Mouse (Mus musculus) forebrain, postnatal 0 days (tissue): Measurements from ENCODE around the gene Crabp1. TPM values are rescaled to one million over a fixed set of nuclear protein-coding genes. Genes with fewer than 3 reads are reported as not detected.

Experiments used
- ATAC-seq: fragments of 200-750 bp; cut with Nextera tagmentation; 2 replicates; pipeline ENCODE4 v1.8.0; 2017; ENCODE audit warnings: mild to moderate bottlenecking, moderate library complexity
- DNase-seq: peaks from one replicate; pipeline ENCODE4 v3.0.0-alpha.2; 2015
- H3K27ac ChIP-seq: fragments of 300-500 bp; sonication (generic); 2 replicates; pipeline ENCODE4 v1.5.1; 2014; ENCODE audit warnings: low read depth, mild to moderate bottlenecking, antibody characterized with exemption, low read length, moderate library complexity, mixed read lengths
- H3K27me3 ChIP-seq: fragments of 300-500 bp; sonication (generic); 2 replicates; pipeline ENCODE4 v1.6.1; 2014; ENCODE audit warnings: mild to moderate bottlenecking, low read length, mixed read lengths; ENCODE audit not compliant: insufficient read depth
- H3K36me3 ChIP-seq: fragments of 300-500 bp; sonication (generic); 2 replicates; pipeline ENCODE4 v1.6.1; 2014; ENCODE audit warnings: mild to moderate bottlenecking, moderate library complexity; ENCODE audit not compliant: insufficient read depth
- H3K4me1 ChIP-seq: fragments of 300-500 bp; sonication (generic); 2 replicates; pipeline ENCODE4 v1.6.1; 2014; ENCODE audit warnings: antibody characterized with exemption; ENCODE audit not compliant: insufficient read depth
- H3K4me2 ChIP-seq: fragments of 300-500 bp; sonication (generic); 2 replicates; pipeline ENCODE4 v1.6.1; 2014; ENCODE audit warnings: low read depth, mild to moderate bottlenecking, moderate library complexity
- H3K4me3 ChIP-seq: fragments of 300-500 bp; sonication (generic); 2 replicates; pipeline ENCODE4 v1.5.1; 2014; ENCODE audit warnings: low read depth, low read length, mixed read lengths
- H3K9ac ChIP-seq: fragments of 300-500 bp; sonication (generic); 2 replicates; pipeline ENCODE4 v1.6.1; 2014; ENCODE audit warnings: mild to moderate bottlenecking
- H3K9me3 ChIP-seq: fragments of 300-500 bp; sonication (generic); 2 replicates; pipeline ENCODE4 v1.6.1; 2016; ENCODE audit warnings: low read length
- CTCF ChIP-seq: sonication (generic); IDR thresholded peaks from 2 replicates; pipeline ENCODE4 v1.5.1; 2016; ENCODE audit warnings: antibody characterized with exemption, control low read depth, low read depth
- WGBS: fragments of 180-500 bp; shearing (Covaris S2); extraction: QIAGEN DNeasy Blood & Tissue Kit; methylation state at CpG from one replicate; pipeline ENCODE4 v1.1.7; 2014; 5-methylcytosine and 5-hydroxymethylcytosine counted together
- polyA plus RNA-seq: library from polyadenylated mRNA; unstranded; fragments of >200 nt; fragmentation: Nextera tagmentation; extraction: Ambion mirVana; gene quantifications from 2 replicates; pipeline ENCODE4 v1.2.1, GENCODE M21; 2015
- total RNA-seq: library from RNA; depleted of rRNA; stranded (reverse); fragments of >200 nt; gene quantifications from 2 replicates; pipeline ENCODE4 v1.2.3, GENCODE M21; 2014

The Crabp1 gene
- total and polyA plus RNA-seq, 2 experiments from 2014 or later: 28.4 to 110 TPM

DNA sequence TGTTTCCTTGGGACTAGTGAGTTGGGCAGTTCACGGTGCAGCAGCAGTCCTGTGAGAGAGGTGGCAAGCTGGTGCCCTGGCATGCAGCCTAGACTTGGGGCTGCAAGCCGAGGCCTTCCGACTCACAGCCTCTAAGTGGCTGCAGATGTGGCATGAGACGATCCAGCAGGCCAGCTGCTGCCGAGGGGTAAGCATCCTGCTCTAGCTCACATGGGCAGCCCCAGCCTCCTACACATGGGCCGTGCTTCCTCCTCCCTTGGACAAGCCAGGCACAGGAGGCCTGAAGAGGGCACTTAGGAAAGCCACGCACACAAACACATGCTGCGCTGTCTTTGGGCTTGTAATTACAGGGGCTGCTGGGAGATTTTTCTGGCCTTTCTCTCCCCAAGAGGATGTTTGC lies 23.2 kb downstream of the Crabp1 start:
- WGBS: 15% methylated on average over 8 of the region's 8 CpGs
- TF ChIP-seq CTCF: no peak
- peak; percentile 80 for ATAC-seq

GRCm38 (mm10) chr9:54790271-54790670 lies 25.7 kb downstream of the Crabp1 start:
- Histone ChIP-seq H3K27me3 (no peaks in the 10 kb centered on the region), H3K4me2 (no peak overlapping the region), H3K27ac (no peak overlapping the region), H3K9me3 (no peaks in the 10 kb centered on the region), H3K4me3 (no peak overlapping the region), H3K4me1 (no peaks in the 10 kb centered on the region), H3K9ac (no peak overlapping the region), H3K36me3 (no peaks in the 10 kb centered on the region)
- no peak for ATAC-seq
- WGBS: 31% methylated on average over 5 of the region's 5 CpGs
- no peak for TF ChIP-seq CTCF
- no peak for DNase-seq

More for the DNA sequence above, 23.2 kb downstream of the Crabp1 start:
- H3K27me3 ChIP-seq: no peaks in the 10 kb centered on the region
- H3K9me3 ChIP-seq: no peaks in the 10 kb centered on the region
- H3K4me1 ChIP-seq: no peaks in the 10 kb centered on the region
- H3K4me2 ChIP-seq: no peak overlapping the region
- no peak for DNase-seq
- no peak overlapping the region for H3K4me3 ChIP-seq
- H3K9ac ChIP-seq: no peak overlapping the region
- H3K36me3 ChIP-seq: no peaks in the 10 kb centered on the region
- no peak overlapping the region for H3K27ac ChIP-seq

- no peak overlapping the region for H3K27ac ChIP-seq
- no peaks in the 10 kb centered on the region for H3K27me3 ChIP-seq
- ATAC-seq: no peak
- H3K4me1 ChIP-seq: no peaks in the 10 kb centered on the region
- TF ChIP-seq CTCF: no peak
- WGBS: 38% methylated on average over 10 of the region's 10 CpGs
- H3K4me2 ChIP-seq: no peak overlapping the region
- no peaks in the 10 kb centered on the region for H3K36me3 ChIP-seq
- DNase-seq: no peak
- H3K9ac ChIP-seq: no peak overlapping the region
- no peak overlapping the region for H3K4me3 ChIP-seq
- H3K9me3 ChIP-seq: no peaks in the 10 kb centered on the region
Observed at GRCm38 (mm10) chr9:54801460-54801961, 37.0 kb downstream of the Crabp1 start.

DNA sequence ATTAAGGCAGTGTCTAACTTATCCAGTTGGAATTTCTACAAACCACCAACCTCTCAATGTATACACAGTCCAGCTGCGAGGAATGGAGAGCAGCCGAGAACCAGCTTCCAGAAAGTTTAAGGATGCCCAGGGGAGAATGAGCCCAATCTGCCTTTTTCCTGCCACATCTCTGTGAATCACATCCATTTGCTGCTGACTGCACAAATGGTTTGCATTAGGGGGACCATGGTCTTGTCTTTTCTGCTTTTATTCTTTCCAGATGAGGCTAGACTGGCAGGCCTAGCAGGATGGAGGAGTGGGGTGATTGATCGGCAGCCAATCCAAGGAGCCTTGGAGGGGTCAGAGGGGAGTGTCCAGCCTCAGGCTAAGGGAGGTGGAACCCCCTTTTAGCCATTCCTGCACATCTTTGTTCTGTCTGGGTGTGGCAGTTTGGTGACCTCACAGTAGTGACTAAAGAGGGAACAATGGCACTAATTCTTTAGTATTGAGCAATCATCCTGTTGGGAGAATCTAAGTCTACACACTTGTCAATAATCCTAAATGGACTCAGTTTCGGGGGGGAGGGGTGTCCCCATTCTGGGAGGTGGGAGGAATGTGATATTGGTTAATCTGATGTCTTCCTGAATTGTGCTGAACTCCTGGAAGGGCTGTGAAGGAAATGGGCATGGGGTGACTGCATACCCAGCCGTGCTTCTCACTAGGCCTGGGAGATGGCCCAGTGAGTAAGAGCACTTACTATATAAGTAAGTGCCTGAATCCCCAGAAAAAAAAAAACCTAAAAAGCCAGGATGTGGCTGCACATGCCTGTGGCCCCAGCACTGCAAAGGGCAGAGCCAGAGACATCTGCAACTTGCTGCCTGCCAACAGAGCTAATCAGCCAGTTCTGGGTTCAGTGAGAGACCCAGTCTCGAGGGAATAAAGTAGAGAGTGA lies 38.5 kb downstream of the Crabp1 start:
- Histone ChIP-seq H3K36me3 (no peaks in the 10 kb centered on the region), H3K9me3 (no peaks in the 10 kb centered on the region), H3K4me2 (no peak overlapping the region), H3K4me1 (no peaks in the 10 kb centered on the region), H3K4me3 (no peak overlapping the region), H3K27ac (no peak overlapping the region), H3K9ac (no peak overlapping the region), H3K27me3 (no peaks in the 10 kb centered on the region)
- no peak for TF ChIP-seq CTCF
- 66% methylated on average over 6 of the region's 6 CpGs for WGBS
- ATAC-seq (no peak), DNase-seq (no peak)

DNA sequence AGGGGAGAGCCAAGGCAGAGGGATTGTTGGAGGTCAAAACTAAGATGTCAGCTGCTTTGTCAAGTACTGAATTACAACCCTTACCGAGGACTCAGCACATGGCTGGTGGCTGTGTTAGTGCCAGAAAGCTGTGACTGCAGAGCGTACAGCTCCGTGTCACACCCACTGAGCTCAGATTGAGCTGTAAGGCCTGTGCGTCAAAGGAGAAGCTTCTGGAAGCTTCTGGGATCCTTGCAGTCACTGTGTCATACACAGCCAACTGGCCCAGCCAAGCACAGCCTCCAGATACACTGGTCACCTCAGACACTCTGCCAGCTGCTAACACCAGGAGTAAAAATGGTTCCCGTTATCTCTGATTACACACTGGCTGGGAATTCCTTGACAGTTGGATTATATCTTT lies 39.8 kb downstream of the Crabp1 start:
- Histone ChIP-seq H3K27me3 (no peaks in the 10 kb centered on the region), H3K36me3 (no peaks in the 10 kb centered on the region), H3K4me3 (no peak overlapping the region), H3K9me3 (no peaks in the 10 kb centered on the region), H3K9ac (no peak overlapping the region), H3K4me1 (no peaks in the 10 kb centered on the region), H3K4me2 (no peak overlapping the region), H3K27ac (no peak overlapping the region)
- no peak for TF ChIP-seq CTCF
- no peak for DNase-seq
- ATAC-seq: no peak
- 75% methylated on average over 5 of the region's 5 CpGs for WGBS

DNA sequence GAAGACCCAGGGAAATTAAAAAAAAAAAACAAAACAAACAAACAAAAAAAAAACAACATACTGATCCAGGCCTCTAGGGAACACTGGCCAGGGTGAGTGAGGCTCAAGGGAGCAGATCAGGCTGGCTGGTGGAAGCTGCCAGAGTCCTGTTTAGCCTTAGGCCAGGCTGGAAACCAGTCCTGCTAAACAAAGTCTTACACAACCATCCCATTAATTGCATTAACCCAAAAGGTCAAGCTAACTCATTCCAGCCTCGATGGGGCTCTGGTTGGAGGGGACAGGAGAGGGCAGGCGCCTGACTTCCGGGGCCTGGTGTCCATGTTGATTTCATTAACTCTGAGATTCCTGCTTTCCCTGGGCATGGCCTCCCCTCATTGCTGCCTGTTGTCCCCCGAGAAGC lies 43.2 kb downstream of the Crabp1 start:
- Histone ChIP-seq H3K9ac (no peak overlapping the region), H3K27ac (no peak overlapping the region), H3K9me3 (no peaks in the 10 kb centered on the region), H3K4me2 (no peak overlapping the region), H3K4me3 (no peak overlapping the region), H3K4me1 (no peaks in the 10 kb centered on the region), H3K36me3 (no peaks in the 10 kb centered on the region), H3K27me3 (no peaks in the 10 kb centered on the region)
- DNase-seq (no peak), ATAC-seq (no peak)
- no peak for TF ChIP-seq CTCF
- WGBS: 62% methylated on average over 4 of the region's 4 CpGs

GRCm38 (mm10) chr9:54809953-54810352 lies 45.4 kb downstream of the Crabp1 start:
- no peak overlapping the region for H3K9ac ChIP-seq
- TF ChIP-seq CTCF: no peak
- no peak overlapping the region for H3K27ac ChIP-seq
- H3K4me2 ChIP-seq: no peak overlapping the region
- WGBS: 34% methylated on average over 4 of the region's 4 CpGs
- H3K4me1 ChIP-seq: no peaks in the 10 kb centered on the region
- DNase-seq (no peak), ATAC-seq (no peak)
- H3K36me3 ChIP-seq: no peaks in the 10 kb centered on the region
- no peaks in the 10 kb centered on the region for H3K9me3 ChIP-seq
- no peaks in the 10 kb centered on the region for H3K27me3 ChIP-seq
- H3K4me3 ChIP-seq: no peak overlapping the region
